Mouse (Mus musculus) cerebellum, adult 11-12 months (tissue): Measurements from ENCODE around the gene Tmem252.

Source experiments
- DNase-seq: peaks from one replicate; pipeline ENCODE4 v3.0.0; 2022

Gene Tmem252

DNA sequence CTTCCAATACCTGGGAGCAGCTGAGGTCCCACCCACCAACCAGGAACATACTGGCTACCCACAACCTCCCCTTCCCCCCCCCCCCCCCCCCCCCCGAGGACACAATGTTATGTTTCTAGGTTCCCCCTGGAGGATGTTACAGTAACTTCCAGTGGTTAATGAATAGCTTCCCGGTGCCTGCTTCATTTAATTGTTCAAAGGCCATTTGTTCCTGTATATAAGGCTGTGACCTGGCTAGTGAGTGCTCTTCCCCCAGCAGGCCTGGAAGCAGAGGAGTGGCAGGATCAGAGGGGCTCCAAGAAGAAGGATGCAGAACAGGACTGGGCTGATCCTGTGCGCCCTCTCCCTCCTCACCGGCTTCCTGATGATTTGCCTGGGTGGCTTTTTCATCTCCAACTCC, at the start of gene Tmem252:
Gene Tmem252 (plus strand): TSS at position 247 of the 400 bp plus-strand sequence.
- DNase-seq, result no peak

DNA sequence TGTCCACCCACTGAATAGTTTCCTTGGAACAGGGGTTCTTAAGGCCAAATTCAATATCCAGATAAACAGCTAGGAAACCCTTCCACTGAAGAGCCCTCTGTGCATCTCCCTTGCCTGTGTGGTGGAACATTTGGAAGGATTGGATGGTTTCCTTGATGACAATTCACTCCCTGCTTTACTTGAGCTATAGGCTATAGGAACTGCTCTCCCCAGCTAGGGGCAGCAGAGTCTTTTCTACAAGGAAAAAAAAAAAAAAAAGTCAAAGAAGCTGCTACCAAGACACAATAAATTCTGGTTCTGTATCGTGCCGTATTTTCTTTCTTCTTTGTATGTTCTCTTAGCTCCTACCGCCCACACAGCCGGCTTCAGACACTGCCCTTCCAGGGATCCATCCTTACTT, 45.8 kb upstream of the Tmem252 start:
- DNase-seq, result no peak

DNA sequence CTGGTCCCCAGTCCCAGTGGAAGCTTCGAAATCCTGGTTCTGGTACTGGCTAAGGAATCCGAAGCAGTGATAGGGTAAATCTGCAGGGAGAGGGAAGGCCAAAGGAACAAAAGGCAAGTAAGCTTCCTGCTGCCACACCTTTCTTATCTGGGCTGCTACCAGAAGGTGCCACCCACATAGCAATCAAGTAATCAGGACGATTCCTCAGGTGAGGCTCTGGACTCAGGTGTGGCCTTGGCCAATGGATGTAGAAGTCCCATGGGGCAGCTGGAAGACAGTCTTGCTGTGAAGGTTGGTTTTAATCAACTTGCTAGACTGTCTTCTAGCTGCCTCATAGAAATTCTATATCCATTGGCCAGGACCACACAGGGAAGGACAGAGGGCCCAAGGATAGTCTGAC, 40.8 kb upstream of the Tmem252 start:
- no peak for DNase-seq

DNA sequence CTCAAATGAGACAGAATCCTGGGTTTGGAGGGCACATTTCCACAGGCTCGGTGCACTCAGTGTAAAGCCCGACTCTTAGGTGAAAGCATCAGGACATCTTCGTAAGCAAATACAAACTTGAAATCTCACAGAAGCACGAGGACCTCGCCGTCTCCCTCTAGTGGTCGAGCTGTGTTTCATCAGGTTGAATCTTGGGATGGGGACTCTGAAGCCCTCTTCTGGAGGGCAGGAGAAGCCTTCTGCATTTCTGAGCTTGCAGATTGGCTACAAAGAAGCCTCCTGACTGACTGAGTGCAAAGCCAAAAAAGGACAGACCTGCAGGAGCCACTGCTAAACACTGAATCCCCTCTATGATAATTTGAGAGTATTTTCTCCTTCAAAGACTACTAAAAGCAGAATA, 39.2 kb upstream of the Tmem252 start:
- DNase-seq, result peak; percentile 47

DNA sequence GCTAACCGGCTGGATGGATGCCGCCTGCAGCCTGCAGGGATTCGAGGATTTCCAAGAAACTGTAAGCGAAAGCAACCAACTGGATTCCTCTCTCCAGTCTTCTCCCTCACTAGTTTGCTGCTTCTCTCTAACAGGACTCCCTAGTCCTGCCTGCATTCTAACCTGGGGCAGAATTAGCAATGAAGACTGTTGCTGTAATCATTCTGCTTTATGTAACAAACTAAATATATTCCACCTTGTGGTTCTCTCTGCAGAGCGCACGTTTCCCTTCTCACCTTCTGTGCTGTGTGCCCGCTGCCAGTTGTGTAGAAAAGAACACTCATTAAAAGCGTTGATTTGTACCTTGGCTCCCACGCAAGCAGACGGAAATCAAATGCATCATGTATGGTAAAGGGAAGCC, 37.2 kb upstream of the Tmem252 start:
- DNase-seq, result no peak

DNA sequence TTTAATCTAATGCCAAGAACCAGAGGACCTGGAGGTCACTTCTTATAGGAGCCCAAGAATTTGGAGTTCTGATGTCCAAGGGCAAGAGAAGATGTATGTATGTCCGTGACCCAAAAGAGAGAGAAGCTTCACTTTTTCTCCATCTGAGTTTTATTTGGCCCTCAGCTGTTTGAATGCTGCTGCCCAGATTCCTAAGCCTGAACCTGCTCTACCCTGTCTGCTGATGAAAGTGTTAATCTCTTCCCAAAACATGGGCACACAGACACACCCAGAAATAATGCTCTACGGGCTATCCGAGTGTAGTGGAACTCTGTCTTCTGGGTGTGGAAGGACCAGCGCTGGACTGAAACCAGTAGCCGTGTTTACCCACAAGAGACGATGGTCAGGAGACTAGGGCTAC, 35.8 kb upstream of the Tmem252 start:
- no peak for DNase-seq

DNA sequence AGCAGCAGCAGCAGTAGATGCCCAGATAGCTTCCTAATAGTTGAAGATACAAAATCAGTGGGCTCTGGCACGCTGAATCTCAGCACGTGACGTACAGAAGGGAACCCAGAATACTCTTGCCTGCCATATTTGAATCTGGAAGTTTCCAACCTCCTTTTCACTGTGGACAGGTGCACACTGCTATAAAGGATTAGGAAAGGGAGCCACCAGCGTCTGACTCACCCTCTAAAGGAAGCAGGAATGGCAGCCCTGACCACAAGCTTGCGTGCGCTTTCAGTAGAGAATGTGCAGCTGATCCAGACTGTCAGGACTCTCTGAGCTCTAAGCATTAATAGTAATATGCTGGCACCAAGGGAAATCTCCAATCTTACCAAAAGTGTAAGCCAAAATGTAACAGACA, 32.8 kb upstream of the Tmem252 start:
- no peak for DNase-seq

DNA sequence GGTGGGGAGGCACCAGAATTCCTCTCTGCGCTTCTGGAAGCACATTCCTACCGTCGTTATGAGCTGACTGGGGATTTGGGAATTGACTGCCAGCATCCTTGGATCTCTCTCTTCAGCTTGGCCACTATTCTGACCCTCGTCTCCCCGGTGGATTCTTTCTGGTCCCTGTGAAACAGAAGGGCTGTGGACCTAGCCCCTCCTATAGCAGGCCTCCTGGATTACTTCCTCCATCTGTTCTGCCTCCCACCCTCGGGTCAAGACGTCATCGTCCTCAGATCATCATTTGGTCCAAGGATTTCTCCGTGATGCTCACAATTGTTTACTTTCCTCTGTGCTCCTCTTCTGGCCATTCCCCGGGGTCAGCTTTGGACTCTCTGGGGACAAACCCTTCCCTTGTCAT, 28.8 kb upstream of the Tmem252 start:
- no peak for DNase-seq

DNA sequence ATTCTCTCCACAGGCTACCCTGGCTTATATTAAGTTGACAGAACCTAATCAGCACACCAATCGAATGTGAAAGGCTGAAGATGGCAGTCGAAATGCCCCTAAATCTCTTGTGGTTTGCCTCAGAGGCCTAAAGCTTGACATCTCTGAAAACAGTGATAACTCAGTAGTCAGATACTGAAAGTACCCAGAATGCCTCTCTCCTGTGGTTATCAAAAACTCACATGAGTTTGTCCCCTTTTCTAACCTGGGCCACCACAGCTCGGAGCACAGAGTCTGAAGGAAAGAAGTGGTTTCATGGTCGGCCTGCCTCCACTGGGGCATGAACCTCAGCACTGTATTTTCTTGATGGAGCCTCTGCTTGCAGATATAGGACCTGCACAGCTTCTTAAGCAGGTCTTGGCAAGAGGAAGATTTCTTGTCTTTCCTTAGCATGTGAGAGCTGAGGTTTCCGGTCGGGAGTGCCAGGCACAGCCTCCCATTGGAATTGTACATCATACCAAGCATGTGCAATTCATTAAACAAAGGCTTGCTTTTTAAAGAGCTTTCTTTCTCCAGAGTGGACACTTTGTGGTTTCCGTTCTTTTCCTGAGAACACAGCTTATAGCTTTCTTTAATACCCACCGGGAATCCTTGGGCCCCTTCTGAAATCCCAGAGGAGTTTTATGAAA, 27.5 kb upstream of the Tmem252 start:
- DNase-seq, result no peak

DNA sequence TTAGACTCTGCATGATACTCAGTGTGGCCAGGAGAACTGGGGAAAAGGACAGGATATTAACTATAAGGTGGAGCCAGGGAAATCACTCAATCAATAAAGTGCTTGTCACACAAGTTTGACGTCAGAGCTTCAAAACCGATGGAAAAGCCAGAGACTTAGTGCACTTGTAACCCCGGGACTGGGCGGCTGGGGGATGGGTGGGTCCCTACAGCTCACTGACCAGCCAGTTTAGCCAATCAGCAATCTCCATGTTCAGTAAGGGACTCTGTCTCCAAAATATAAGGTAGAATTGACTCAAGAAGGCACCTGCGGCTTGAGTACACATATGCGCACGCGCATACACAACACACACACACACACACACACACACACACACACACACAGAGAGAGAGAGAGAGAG, 25.8 kb upstream of the Tmem252 start:
- DNase-seq, result no peak

DNA sequence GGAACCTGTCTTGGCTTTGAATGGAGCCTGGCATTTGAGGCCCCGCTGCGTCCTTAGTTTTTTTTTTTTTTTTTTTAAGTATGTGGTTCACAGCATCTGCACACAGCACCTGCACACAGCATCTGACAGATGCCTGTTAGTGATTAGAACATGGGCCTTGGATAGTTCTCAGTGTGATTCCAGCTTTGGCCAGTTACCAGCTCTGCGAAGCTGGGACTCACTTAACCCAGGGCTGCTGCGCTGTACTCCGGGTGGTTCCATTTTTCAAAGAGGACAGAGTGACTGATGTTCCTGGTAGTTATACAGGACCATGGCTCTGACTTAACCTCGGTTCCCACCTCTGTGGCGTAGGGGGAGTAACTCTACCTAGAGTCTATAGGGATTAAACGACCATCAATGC, 23.4 kb upstream of the Tmem252 start:
- DNase-seq, result no peak

DNA sequence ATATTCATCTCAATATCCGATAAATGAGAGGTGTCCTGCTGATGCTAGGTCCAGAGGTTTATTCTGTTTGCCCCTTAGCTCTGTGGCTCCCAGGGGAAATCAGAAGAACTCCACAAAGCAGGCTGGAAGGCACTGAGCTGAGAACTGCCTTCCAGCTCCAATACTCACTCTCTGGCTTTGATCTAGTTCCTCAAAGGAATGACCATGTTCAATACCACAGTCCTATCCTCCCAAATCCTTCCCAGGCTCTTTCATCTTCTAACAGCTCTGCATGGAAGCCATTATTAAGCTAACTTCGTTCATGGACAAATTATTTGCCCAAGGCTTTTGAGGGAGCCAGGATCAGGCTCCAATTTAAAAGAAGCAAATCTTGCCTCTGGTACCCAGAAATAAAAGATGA, 22.2 kb upstream of the Tmem252 start:
- no peak for DNase-seq

DNA sequence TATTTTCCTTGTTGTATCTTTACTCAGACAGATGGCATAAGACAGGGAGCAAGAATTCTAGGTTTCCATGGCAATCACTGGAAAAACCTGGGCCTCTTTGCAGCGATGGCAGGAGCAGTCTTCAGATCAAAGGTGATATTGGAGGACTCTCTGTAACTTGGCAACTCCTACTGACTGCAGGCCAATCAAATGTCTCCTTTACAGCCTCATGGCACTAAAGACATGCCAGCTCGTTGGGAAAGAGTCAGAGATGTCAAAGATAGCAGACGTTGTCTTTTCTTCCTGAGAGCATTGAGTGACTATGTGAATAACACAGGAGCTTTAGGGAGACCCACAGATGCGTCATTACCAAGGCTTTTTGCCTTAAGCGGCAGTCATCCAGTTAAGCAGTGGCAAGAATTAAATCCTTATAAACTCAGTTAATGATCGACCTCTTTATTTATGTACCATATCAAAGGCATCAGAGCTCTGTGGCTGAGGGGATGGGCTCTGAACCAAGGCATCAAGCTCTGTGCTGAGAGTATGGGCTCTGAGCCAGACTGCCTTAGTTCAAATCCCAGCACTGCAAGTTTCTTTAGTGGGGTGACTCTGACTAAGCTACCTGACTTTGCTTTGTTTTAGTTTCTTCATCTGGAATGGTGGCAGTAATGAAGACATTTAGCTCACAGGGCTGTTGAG, 21.3 kb upstream of the Tmem252 start:
- DNase-seq, result no peak

DNA sequence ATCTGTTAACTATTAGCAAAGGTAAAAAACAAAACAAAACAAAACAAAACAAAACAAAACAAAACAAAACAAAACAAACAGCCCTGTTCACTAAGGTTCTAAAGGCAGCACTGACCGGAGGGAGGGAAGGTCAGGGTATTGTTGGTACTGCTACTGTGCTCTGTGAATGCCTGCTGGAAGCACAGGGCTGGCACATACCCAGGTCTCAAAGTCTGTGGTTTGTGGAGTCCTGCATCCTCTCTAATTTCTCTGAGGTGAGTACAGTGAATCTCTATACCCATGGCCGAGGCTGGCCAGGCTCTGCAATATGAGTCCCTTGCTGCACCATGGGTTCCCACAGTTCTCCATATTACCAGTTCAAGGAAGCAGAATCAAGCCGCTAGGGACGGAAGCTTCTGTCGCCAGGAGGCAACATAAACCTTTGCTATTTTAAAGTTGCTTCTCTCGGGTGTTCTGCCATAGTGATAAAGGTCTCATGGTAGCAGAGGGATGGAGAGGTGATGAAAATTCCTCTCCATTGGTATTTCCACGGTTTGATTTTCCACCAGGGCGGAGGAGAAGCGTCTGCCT, 20.5 kb upstream of the Tmem252 start:
- no peak for DNase-seq

DNA sequence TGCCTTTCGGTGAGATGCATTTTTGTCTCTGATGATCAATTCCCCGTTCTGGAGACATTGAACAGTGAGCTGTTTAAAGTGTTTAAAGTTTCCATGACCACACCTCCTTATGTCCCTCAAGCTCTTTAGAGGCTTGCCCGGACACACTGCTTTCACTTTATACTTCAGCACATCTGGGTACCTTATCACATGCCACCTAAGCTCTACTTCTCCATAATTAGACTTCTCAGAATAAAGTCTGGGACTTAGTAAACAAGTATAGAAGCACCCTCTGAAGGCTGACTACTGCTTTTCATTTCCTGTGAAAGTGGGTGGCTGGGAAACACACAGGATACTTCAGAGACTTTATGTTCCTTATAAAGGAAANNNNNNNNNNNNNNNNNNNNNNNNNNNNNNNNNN, 16.8 kb upstream of the Tmem252 start:
- DNase-seq, result no peak

DNA sequence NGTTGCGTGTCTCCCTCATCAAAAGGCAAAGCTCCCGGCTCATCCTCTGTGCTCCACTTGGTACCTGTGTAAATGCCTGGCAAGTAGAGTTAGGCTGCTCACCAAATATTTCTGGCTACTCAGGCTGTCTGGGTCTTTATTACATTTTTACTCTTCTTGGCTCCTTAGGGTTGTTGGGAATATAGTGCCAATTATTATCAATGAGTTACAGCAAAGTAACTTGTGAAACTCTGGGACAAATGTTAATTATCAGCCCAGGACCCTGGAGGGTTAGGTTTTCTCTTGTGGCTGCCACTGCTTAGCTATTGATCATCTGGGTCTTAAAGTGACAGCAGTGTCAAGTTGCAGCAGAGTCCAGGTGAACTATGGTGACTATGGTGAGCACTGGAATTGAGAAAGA, 11.5 kb upstream of the Tmem252 start:
- DNase-seq, result no peak

DNA sequence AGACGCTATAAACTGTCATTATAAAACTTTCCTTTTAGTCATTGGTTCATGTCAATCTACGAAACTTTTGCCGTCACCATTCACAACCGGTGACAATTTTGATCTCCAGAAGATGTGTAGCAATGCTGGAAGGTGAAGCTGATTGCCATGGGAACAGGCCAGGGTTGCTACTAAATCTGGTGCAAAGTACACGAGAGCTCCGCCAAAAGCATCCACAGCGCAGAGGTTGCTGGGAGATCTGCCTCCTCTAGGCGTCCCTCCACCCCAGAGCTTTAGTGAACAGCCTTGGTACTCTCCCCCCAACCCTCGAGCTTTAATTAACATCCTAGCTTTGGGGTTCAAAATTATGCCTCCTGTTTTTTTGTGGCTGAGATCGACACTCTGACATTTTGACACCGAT, 8.0 kb upstream of the Tmem252 start:
- no peak for DNase-seq

DNA sequence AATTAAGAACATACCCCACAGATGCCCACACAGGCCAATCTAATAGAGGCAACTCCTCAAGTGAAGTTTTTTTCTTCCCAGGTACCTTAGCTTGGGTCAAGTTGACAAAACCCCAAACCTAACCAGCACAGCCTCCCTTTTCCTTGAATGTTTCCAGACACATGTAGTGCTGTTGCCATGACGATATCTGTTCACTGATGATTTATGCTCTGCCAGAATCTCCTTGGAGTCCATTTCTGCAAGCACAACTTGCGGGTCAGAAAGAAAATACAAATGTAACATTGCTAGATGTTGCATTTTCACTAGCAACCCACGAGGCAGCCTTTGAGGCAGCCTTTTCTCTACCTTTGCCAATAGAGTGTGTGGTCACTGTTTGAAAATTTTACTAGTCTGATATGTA, 6.3 kb upstream of the Tmem252 start:
- no peak for DNase-seq

DNA sequence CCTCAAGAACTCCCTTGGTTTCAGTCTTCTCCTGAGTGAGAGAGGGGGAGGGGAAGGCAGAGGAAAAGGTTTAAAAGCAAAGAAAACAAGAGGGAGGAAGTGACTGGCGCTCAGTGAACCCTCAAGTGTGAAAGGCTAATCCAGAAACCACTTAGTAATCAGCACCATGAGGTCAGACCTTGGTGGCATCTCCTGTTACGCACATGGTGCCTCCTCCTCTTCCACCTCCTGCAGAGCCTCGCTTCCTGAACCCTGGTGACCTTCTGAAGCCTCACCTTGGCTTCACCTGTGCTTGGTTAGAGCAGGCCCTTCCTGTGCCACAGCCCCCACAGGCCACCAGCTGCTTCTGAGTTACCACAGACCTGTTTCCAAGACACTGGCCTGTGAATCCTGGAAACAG, 2.2 kb upstream of the Tmem252 start:
- no peak for DNase-seq

DNA sequence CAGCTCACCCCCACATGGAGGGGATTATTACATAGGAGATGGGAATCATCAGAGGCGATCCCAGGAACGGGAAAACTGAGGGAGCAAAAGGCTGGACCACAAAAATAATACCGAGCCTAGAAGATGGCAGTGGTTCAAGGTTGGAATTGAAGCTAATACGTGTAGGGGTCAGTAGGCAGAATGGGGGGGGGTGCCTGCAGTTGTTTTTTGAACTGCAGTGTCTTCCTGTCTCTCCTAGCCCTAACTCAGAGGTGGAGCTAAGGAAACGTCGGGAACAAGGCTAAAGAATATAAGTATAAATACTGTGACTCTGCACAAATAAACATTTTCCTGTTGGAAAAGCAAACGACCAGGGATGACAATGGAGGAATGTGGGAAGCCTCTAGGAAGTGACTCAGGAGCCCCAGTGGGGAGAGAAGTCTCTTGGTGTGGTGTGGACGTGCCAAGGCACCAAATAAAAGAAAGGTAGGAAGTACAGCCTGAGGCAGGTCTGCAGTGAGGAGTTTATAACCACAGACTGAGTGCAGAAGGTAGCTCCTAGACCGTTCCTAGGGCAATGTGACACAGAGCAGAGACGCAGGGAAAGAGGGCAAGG, 1.3 kb upstream of the Tmem252 start:
- DNase-seq, result no peak

DNA sequence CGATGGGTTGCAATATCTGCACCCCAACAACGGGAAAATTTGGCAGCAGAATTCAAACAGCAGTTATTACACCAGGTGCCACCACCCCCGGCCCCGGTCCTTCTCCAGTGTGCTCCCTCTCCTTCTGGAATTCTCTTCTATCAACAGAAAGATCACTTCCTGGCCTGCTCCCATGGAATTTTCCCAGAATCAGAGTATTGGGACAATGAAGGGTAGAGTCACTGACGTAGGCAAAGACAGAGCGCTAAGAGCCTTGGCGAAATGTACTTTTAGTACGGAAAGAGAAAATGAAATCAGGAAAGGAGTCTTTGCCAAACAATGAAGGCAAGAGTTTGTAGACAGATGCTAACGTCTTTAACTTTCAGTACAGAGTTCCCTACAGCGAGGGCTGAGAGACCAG, 477 bp upstream of the Tmem252 start:
- DNase-seq, result no peak

DNA sequence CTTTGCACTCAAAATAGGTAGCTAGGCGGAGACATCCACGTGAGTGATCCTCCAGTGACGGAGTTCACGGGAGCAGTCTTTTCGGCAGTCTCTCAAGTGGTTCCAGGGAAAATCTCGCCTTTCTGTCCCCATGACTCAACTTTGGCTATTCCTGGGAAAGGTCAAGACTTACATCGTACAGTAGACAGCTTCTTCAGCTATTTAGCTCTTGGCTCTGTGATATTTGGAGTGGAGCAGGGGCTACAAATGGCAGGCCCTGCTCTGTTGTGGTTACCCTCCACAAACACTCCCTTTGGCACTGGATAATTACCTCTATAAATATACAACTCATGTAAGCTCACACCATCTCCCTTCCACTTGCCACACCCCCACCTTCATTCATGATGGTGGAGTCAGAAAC, 2.6 kb downstream of the Tmem252 start:
- DNase-seq, result no peak

DNA sequence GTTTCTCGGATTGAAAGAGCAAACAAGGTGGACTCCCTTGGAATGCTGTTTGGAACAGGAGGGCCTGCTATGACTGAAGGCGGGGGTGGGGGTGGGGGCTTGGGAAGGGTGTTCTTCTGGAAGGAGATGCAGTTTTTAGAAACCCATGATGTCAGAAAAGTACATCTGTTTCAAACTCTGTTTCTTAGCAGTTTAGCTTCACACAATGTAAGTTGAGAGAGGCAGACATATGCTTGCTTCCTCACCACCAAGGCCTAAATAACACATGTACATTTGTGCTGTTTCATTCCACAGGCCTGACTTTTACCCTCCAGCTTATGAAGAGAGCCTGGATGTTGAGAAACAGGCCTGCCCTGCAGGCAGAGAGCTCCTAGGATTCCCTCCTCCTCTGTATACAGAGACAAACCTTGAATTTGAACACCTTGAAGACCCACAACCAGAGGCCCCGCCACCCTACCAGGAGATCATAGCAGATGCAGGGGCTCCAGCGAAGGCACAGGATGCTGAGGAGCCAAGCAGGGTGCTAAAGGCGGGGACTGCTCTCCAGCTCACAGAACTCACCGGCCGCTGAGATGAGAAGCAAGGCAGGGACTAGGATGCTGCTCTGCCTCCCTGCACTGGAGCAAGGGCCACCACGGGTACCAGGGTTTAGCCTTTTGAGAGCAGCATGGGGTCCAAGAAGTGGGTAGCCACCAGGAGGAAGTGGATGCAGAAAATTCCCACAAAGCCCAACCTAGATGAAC, 3.6 kb downstream of the Tmem252 start:
- DNase-seq, result no peak
